Mouse (Mus musculus): ENCODE measurements around the gene Vps45.

GRCm38 (mm10) chr3:96036796-96037195 lies 21.5 kb downstream of the Vps45 start:
- TF ChIP-seq CTCF (IDR thresholded peaks at IDR 0.05; ENCODE audit: borderline replicate concordance, control insufficient read depth, extremely low read depth, insufficient read depth, low read length, poor library complexity) (no peak), POLR2A (IDR thresholded peaks at IDR 0.05; ENCODE audit: control insufficient read depth, extremely low read depth, insufficient read depth, low read length, poor library complexity) (no peak)

All from thymus, adult 2 months (tissue).